Mouse (Mus musculus): Measurements from ENCODE around the gene Nudt11. TPM values are rescaled to one million over a fixed set of nuclear protein-coding genes. Genes with fewer than 3 reads are reported as not detected.
A peak's percentile ranks its signal among the peaks of the same experiment; 100 is the strongest.
"Not testable (repeated sequence)": the region's sequence is repeated elsewhere in the genome, so short reads cannot be mapped to it uniquely, and the experiment has no call there.

The Nudt11 gene
- polyA plus RNA-seq (2015; fragmentation: Nextera tagmentation; extraction: Ambion mirVana) = 19.6 and 19.8 TPM in 2 replicates

DNA sequence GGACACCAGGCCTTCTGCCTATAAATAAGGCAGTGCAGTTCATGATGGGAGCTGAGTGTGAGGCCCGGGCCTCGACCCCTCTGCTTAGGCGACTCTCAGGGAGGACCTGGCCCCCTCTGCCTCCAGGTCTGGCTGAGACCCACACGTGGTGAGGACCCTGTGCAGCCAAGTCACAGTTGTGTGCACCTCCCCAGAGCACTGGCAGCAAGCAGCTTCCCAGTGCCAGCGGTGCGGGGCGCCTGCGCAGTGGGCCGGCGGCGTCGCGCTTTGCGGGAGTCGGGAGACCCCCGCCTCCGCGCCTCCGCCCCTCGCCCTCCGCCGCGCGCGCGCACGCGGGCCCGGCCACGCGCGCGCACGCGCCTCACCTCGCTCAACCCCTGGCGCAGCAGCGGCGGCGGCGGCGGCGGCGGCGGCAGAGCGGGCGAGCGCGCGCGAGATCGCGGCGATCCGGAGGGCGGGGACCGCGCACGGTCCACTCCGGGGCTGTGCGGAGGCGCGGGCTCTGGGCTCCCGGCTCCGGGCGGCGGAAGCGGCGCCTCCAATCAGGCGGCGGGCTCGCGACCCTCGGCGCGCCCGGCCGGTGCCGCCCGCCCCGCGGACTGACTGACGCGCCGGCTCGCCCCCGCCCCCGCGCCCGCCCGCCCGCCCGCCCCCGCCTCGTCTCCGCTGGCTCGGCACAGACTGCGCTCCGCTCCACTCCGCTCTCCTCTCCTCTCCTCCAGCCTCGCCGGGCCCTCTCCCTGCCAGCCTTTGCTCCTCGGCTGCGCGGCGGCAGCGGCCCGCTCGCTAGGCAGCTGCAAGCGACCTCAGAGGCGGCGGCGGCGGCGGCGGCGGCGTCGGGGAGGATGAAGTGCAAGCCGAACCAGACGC is at the start of gene Nudt11:
Gene Nudt11 (plus strand): TSS at position 388 of the 870 bp plus-strand sequence.
- not testable (repeated sequence) for H3K9ac ChIP-seq (ENCODE audit: low read depth, low read length); H3K4me1 ChIP-seq (ENCODE audit: control insufficient read depth, insufficient read depth, low read depth, low read length); H3K36me3 ChIP-seq (ENCODE audit: control insufficient read depth, insufficient read depth, low read length); H3K9me3 ChIP-seq (ENCODE audit: control insufficient read depth, low read length); H3K4me2 ChIP-seq (ENCODE audit: low read length); H3K27ac ChIP-seq (ENCODE audit: low read depth, low read length); H3K27me3 ChIP-seq (replicated peaks; ENCODE audit: control insufficient read depth, insufficient read depth, low read length)
- 13% methylated on average over 16 of the region's 121 CpGs for WGBS
- ATAC-seq = peak; percentile 93
- peak within 1 kb of the TSS; percentile 39 for H3K4me3 ChIP-seq (ENCODE audit: low read length)

DNA sequence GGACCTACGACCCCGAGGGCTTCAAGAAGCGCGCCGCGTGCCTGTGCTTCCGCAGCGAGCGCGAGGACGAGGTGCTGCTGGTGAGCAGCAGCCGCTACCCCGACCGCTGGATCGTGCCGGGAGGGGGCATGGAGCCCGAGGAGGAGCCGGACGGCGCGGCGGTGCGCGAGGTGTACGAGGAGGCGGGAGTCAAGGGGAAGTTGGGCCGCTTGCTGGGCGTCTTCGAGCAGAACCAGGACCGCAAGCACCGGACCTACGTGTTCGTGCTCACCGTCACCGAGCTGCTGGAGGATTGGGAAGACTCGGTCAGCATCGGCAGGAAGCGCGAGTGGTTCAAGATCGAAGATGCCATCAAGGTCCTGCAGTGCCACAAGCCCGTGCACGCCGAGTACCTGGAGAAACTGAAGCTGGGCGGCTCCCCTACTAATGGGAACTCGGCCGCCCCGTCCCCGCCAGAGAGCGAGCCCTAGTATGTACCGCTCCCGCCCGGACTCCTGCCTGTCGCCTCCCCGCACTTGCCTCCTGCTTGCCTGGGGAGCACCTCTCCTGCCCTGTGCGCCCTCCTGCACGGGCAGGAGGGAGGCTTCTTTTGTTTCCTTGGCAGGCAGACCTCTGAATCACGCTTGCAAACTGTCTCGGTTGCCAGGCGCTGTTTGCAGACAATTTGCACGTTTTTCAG is 822 bp downstream of the Nudt11 start:
- not testable (repeated sequence) for H3K27me3 ChIP-seq (replicated peaks; ENCODE audit: control insufficient read depth, insufficient read depth, low read length); H3K9ac ChIP-seq (ENCODE audit: low read depth, low read length); H3K27ac ChIP-seq (ENCODE audit: low read depth, low read length); H3K4me1 ChIP-seq (ENCODE audit: control insufficient read depth, insufficient read depth, low read depth, low read length); H3K36me3 ChIP-seq (ENCODE audit: control insufficient read depth, insufficient read depth, low read length); H3K9me3 ChIP-seq (ENCODE audit: control insufficient read depth, low read length)
- H3K4me3 ChIP-seq (ENCODE audit: low read length) = peak overlapping the region; percentile 39
- ATAC-seq = peak; percentile 67
- 20% methylated on average over 1 of the region's 60 CpGs for WGBS
- H3K4me2 ChIP-seq (ENCODE audit: low read length) = peak overlapping the region; percentile 51

DNA sequence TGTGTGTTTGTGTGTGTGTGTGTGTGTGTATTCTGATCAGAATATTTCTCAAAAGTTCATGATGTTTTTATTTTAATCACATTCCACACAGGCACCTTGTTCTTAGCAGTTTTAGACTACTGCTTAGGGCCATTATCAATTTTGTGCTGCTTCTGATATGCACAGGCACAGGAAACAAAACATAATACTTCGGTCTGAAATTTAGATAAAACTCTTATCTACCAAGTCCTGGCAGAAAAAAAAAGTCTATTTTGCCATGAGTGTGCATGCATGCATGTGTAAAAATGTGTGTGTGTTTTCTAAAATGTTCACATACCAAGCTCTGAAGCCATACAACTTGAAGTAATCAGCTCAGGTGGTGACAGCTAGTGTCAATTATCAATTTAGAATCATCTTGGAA is 14.3 kb downstream of the Nudt11 start:
- WGBS = 93% methylated on average over 1 of the region's 1 CpGs
- Histone ChIP-seq H3K9ac (ENCODE audit: low read depth, low read length) (no peak overlapping the region), H3K36me3 (ENCODE audit: control insufficient read depth, insufficient read depth, low read length) (no peaks in the 10 kb centered on the region), H3K9me3 (ENCODE audit: control insufficient read depth, low read length) (no peaks in the 10 kb centered on the region), H3K27ac (ENCODE audit: low read depth, low read length) (no peak overlapping the region), H3K4me2 (ENCODE audit: low read length) (no peak overlapping the region), H3K4me1 (ENCODE audit: control insufficient read depth, insufficient read depth, low read depth, low read length) (no peaks in the 10 kb centered on the region), H3K4me3 (ENCODE audit: low read length) (no peak overlapping the region), H3K27me3 (replicated peaks; ENCODE audit: control insufficient read depth, insufficient read depth, low read length) (no peaks in the 10 kb centered on the region)
- ATAC-seq = no peak

DNA sequence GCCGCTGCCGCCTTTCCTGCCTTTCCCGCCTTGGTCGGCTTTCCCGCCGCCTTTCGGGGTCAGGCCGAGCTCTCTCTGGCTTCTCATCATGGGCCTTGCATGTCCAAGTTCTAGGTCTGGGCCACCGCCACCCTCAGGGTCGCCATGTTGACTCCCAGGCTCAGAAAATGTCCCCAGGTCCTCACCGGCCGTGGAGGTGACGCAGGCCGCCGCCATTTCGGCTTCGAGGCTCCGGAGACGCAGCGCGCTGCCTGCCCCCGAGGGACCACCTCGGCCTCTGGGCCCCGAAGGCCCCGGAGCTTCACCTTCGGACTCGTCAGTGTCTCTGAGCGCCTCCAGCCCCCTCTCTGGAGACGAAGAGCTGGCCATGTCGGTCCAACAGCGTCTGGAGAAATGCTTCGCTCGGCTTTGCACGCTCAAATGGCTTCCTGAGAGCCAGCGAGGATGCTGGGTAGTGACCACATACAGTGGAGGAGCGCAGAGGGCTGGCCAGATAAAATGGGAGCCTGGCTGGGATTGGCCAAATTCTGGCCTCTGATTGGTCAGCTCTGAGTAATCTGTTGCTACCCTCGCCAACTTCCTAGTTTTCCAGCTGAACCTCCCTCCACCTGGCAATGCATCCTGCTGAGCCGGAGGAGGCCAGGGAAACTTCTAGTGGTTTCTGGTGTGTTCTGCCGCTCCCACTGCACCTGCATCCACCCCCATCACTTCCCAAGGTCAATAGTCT is 35.9 kb downstream of the Nudt11 start, which contains the start of gene AU022751:
Gene AU022751 (minus strand): TSS at position 466 of the 727 bp plus-strand sequence.
- Histone ChIP-seq H3K27me3 (replicated peaks; ENCODE audit: control insufficient read depth, insufficient read depth, low read length) (no peaks in the 10 kb centered on the region), H3K27ac (ENCODE audit: low read depth, low read length) (no peak within 1 kb of the TSS), H3K9ac (ENCODE audit: low read depth, low read length) (no peak within 1 kb of the TSS), H3K4me1 (ENCODE audit: control insufficient read depth, insufficient read depth, low read depth, low read length) (no peaks in the 10 kb centered on the region), H3K4me2 (ENCODE audit: low read length) (no peak within 1 kb of the TSS), H3K9me3 (ENCODE audit: control insufficient read depth, low read length) (peaks cover 24% of the 10 kb centered on the region), H3K4me3 (ENCODE audit: low read length) (no peak within 1 kb of the TSS), H3K36me3 (ENCODE audit: control insufficient read depth, insufficient read depth, low read length) (no peaks in the 10 kb centered on the region; the same call in 1 of the 2 replicates)
- 87% methylated on average over 38 of the region's 39 CpGs for WGBS
- ATAC-seq = no peak

DNA sequence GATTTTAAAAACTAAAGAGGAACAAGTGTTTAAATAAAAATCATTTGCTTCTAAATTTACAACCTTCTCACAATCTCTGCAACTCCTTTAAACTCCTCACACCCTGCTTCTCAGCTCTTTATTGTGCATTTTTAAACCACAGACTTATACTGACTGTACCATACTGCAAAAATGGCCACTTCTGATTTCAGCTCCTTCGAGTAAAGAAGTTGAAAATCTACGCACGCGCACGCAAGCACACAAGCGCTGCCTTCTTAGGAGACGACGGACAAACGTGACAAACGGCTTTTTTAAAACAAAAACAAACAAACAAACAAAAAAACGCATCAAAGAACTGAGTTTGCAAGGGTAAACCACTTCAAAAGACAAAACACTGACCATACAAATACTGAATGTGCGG is 44.3 kb downstream of the Nudt11 start:
- 16% methylated on average over 12 of the region's 12 CpGs for WGBS
- no peaks in the 10 kb centered on the region for H3K4me1 ChIP-seq (ENCODE audit: control insufficient read depth, insufficient read depth, low read depth, low read length)
- H3K4me2 ChIP-seq (ENCODE audit: low read length) = peak overlapping the region; percentile 54
- no peaks in the 10 kb centered on the region for H3K36me3 ChIP-seq (ENCODE audit: control insufficient read depth, insufficient read depth, low read length)
- peak overlapping the region; percentile 82 for H3K27ac ChIP-seq (ENCODE audit: low read depth, low read length)
- peak overlapping the region; percentile 69 for H3K9ac ChIP-seq (ENCODE audit: low read depth, low read length)
- peak; percentile 65; the same call in 1 of the 2 replicates for ATAC-seq
- peak overlapping the region; percentile 54 for H3K4me3 ChIP-seq (ENCODE audit: low read length)
- H3K9me3 ChIP-seq (ENCODE audit: control insufficient read depth, low read length) = no peaks in the 10 kb centered on the region
- H3K27me3 ChIP-seq (replicated peaks; ENCODE audit: control insufficient read depth, insufficient read depth, low read length) = no peaks in the 10 kb centered on the region

DNA sequence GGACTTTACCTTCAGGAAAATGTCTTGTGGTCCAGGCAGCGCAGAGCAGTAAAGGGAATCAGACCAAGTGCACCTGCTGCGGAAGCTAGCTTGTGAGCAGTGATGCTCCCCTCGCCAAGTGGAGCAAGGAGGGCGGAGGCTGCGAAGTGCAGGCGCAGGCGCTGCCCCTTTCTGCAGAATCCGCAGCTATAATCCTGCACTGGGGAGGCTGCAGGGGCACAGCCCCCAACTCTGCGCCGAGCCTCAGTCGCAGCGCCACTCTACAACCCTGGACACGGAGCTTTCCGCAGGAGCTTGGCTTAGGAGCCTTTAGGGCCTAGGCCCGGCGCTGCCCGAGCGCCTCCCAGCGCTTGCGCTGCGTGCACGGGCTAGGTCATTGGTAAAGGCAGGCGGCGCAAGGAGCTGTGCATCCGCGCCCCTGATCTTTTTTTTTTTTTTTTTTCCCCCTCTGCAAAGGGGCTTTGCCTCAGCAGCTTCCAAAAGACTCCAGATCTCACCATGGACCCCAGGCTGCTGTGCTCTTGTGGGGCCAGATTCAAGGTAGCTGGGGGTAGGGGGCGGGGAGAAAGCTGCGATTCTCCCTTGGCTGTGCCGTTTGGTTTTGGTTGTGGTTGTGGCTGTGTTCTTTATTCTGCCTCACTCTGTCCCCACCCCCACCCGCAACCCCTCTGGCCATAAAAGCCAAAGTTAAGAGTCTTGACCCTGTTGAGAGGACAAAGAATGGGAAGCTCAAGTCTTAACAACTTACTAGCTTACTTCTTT is 44.9 kb downstream of the Nudt11 start:
- 10% methylated on average over 25 of the region's 30 CpGs for WGBS
- Histone ChIP-seq H3K4me3 (ENCODE audit: low read length) (peak overlapping the region; percentile 54), H3K36me3 (ENCODE audit: control insufficient read depth, insufficient read depth, low read length) (no peaks in the 10 kb centered on the region), H3K4me2 (ENCODE audit: low read length) (peak overlapping the region; percentile 54), H3K4me1 (ENCODE audit: control insufficient read depth, insufficient read depth, low read depth, low read length) (no peaks in the 10 kb centered on the region), H3K9me3 (ENCODE audit: control insufficient read depth, low read length) (no peaks in the 10 kb centered on the region), H3K27me3 (replicated peaks; ENCODE audit: control insufficient read depth, insufficient read depth, low read length) (no peaks in the 10 kb centered on the region), H3K9ac (ENCODE audit: low read depth, low read length) (peak overlapping the region; percentile 69), H3K27ac (ENCODE audit: low read depth, low read length) (peak overlapping the region; percentile 82)
- peak; percentile 99 for ATAC-seq

Small RNA genes within 50 kb of the gene (microRNA-seq; reads per million reads assigned to microRNA genes)
- not detected for gene Gm27360

Other genes with a start within 250 kb of the Nudt11 start
- 0.09 TPM in 1 of 2 replicates, not detected in the other for gene AU022751, start 36.0 kb downstream of the Nudt11 start, polyA plus RNA-seq (2015; fragmentation: Nextera tagmentation; extraction: Ambion mirVana)
- gene Nudt10, start 125.6 kb downstream of the Nudt11 start, polyA plus RNA-seq (2015; fragmentation: Nextera tagmentation; extraction: Ambion mirVana) = 44.2 and 45.1 TPM in 2 replicates

Data from hindbrain, embryonic 16.5 days (tissue).